In the genomic region with DNA sequence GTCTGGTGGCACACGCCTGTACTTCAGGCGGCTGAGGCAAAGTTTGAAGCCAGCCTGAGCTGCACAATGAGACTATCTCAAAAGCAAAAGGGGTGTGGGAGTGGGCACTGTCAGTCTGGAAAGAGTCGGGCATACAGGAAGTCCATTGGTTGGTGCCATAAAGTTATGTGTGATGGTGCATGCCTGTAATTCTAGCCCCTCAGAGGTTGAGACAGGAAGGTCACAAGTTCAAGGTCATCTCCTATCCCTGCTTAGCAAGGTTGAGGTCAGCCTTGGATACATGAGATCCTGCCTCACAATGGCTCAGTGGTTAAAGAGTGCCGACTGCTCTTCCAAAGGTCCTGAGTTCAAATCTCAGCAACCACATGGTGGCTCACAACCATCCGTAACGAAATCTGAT, we compare ENCODE assay signal across 20 mouse cellular contexts. TPM values are rescaled to one million over a fixed set of nuclear protein-coding genes. Genes with fewer than 3 reads are reported as not detected.
DNase-seq lines count a peak whose midpoint lies in the region; ATAC-seq and TF ChIP-seq lines count a peak whose summit lies in the region.
"Had no signal": no experiment of that assay in that cellular context is flagged by ENCODE, and none has a peak within 500 bp of the region (broad histone marks: within the 10 kb centered on the region; RNA-seq: fewer than 3 reads in every experiment).

No protein-coding gene starts in this region.

- no peak overlapping the region for H3K27ac ChIP-seq in kidney, embryonic 14.5 days (ENCODE audit: low read depth, low read length)
- H3K27ac ChIP-seq in layer of hippocampus, adult 2 months, result peak overlapping the region; percentile 39; the same call in 1 of the 2 replicates
- no peak overlapping the region for H3K27ac ChIP-seq in liver, postnatal 0 days (ENCODE audit: low read depth)
- H3K27ac ChIP-seq: embryonic facial prominence, embryonic 12.5 days; forebrain, embryonic 12.5 days; hindbrain, embryonic 10.5 days; hindbrain, embryonic 14.5 days; intestine, embryonic 15.5 days had no signal

- 0 out of 2 replicates have a peak, but pooled peaks cover 5% of the 10 kb centered on the region for H3K4me1 ChIP-seq in kidney, embryonic 14.5 days (ENCODE audit: control insufficient read depth, insufficient read depth, low read length)
- peaks cover 8% of the 10 kb centered on the region; the same call in 1 of the 2 replicates for H3K4me1 ChIP-seq in liver, postnatal 0 days (ENCODE audit: insufficient read depth)
- H3K4me1 ChIP-seq: embryonic facial prominence, embryonic 12.5 days; forebrain, embryonic 12.5 days had no signal

- WGBS in kidney, embryonic 14.5 days, result 58% methylated on average over 6 of the region's 6 CpGs
- 82% methylated on average over 6 of the region's 6 CpGs for whole genome bisulfite sequencing in liver, postnatal 0 days (ENCODE audit: insufficient replicate concordance)

- peak; percentile 51; the same call in 1 of the 2 replicates for ATAC-seq in kidney, embryonic 14.5 days (ENCODE audit: low FRiP score, low TSS enrichment)
- no peak for ATAC-seq in liver, postnatal 0 days
- ATAC-seq: CD4-positive, CD25-positive, alpha-beta regulatory T cell, adult 4 months; forebrain, embryonic 16.5 days; intestine, embryonic 15.5 days had no signal

- no peak overlapping the region for H3K4me2 ChIP-seq in kidney, embryonic 14.5 days (replicated peaks; ENCODE audit: low read depth, low read length)
- H3K4me2 ChIP-seq in liver, postnatal 0 days (ENCODE audit: low read depth, low read length), result no peak overlapping the region
- H3K4me2 ChIP-seq: embryonic facial prominence, embryonic 12.5 days; forebrain, embryonic 12.5 days; heart, embryonic 11.5 days; hindbrain, embryonic 14.5 days; intestine, embryonic 15.5 days had no signal

- H3K36me3 ChIP-seq in kidney, embryonic 14.5 days (ENCODE audit: control insufficient read depth, insufficient read depth, low read length), result peaks cover 38% of the 10 kb centered on the region
- H3K36me3 ChIP-seq in liver, postnatal 0 days (replicated peaks; ENCODE audit: insufficient read depth, low read length), result peaks cover 46% of the 10 kb centered on the region

- no peaks in the 10 kb centered on the region for H3K27me3 ChIP-seq in kidney, embryonic 14.5 days (ENCODE audit: control insufficient read depth, insufficient read depth, low read length)
- no peaks in the 10 kb centered on the region for H3K27me3 ChIP-seq in liver, postnatal 0 days (ENCODE audit: insufficient read depth, low read length)
- H3K27me3 ChIP-seq: embryonic facial prominence, embryonic 12.5 days; forebrain, embryonic 12.5 days; intestine, embryonic 15.5 days had no signal

- no peak for TF ChIP-seq EP300 in liver, postnatal 0 days (IDR thresholded peaks at IDR 0.05; ENCODE audit: low read depth)

- TF ChIP-seq CTCF in layer of hippocampus, adult 2 months (conservative IDR thresholded peaks at IDR 0.05), result no peak
- TF ChIP-seq CTCF in liver, postnatal 0 days (IDR thresholded peaks at IDR 0.05; ENCODE audit: low read depth), result no peak

- H3K9ac ChIP-seq in kidney, embryonic 14.5 days (ENCODE audit: low read depth, low read length), result no peak overlapping the region
- H3K9ac ChIP-seq in liver, postnatal 0 days (replicated peaks), result no peak overlapping the region
- H3K9ac ChIP-seq: embryonic facial prominence, embryonic 12.5 days; forebrain, embryonic 12.5 days; hindbrain, embryonic 14.5 days; intestine, embryonic 15.5 days had no signal

- no peak for DNase-seq in kidney, adult 8-10 months
- no peak for DNase-seq in layer of hippocampus, adult 2 months (ENCODE audit: low spot score in 2 of 2)
- no peak for DNase-seq in layer of hippocampus, adult 9-10 months (ENCODE audit: low spot score)
- peak; percentile 46 for DNase-seq in ZHBTc4 (ENCODE audit: low read depth, low spot score)
- no peak for DNase-seq in liver, postnatal 0 days
- DNase-seq: adrenal gland, postnatal 14 days; B cell, adult 2 months; cerebellum, adult 11-12 months; cerebellum, adult 9-10 months; cerebellum, postnatal 25 days; gastrocnemius, postnatal 25 days had no signal

- H3K9me3 ChIP-seq in kidney, embryonic 14.5 days (ENCODE audit: control insufficient read depth, low read length), result no peaks in the 10 kb centered on the region
- H3K9me3 ChIP-seq in liver, postnatal 0 days (ENCODE audit: low read length), result no peaks in the 10 kb centered on the region
- H3K9me3 ChIP-seq: embryonic facial prominence, embryonic 12.5 days; forebrain, embryonic 12.5 days; hindbrain, embryonic 10.5 days; intestine, embryonic 15.5 days had no signal

- no peak overlapping the region for H3K4me3 ChIP-seq in kidney, embryonic 14.5 days (ENCODE audit: low read length)
- H3K4me3 ChIP-seq in layer of hippocampus, adult 2 months, result no peak overlapping the region
- no peak overlapping the region for H3K4me3 ChIP-seq in liver, postnatal 0 days (ENCODE audit: low read depth, low read length)
- H3K4me3 ChIP-seq: embryonic facial prominence, embryonic 12.5 days; forebrain, embryonic 12.5 days; hindbrain, embryonic 10.5 days; intestine, embryonic 15.5 days had no signal

RNA-seq across cellular contexts. Expression of a gene that starts 7.6 kb away (rescaled TPM):
- polyA plus RNA-seq in kidney, embryonic 14.5 days (2014; fragmentation: Nextera tagmentation; extraction: Ambion mirVana), result 13.5 and 19.8 TPM in 2 replicates
- 10 to 100 TPM; 67.5 to 78.5 TPM for total RNA-seq in layer of hippocampus, adult 2 months (2021)
- polyA plus RNA-seq in liver, postnatal 0 days (2015; fragmentation: Nextera tagmentation; extraction: Ambion mirVana), result 10.0 and 11.4 TPM in 2 replicates

RNA-seq across cellular contexts. Expression of a gene that starts 7.7 kb away (rescaled TPM):
- polyA plus RNA-seq in kidney, embryonic 14.5 days (2014; fragmentation: Nextera tagmentation; extraction: Ambion mirVana), result 60.1 and 62.5 TPM in 2 replicates
- 10 to 100 TPM; 76.1 to 85.1 TPM for total RNA-seq in layer of hippocampus, adult 2 months (2021)
- polyA plus RNA-seq in liver, postnatal 0 days (2015; fragmentation: Nextera tagmentation; extraction: Ambion mirVana), result 31.0 and 31.9 TPM in 2 replicates

RNA-seq across cellular contexts. Expression of a gene that starts 14.7 kb away (rescaled TPM):
- 53.0 and 102 TPM in 2 replicates for polyA plus RNA-seq in kidney, embryonic 14.5 days (2014; fragmentation: Nextera tagmentation; extraction: Ambion mirVana)
- total RNA-seq in layer of hippocampus, adult 2 months (2021), result 100 to 1,000 TPM; 112 to 117 TPM
- 41.7 and 44.7 TPM in 2 replicates for polyA plus RNA-seq in liver, postnatal 0 days (2015; fragmentation: Nextera tagmentation; extraction: Ambion mirVana)

RNA-seq across cellular contexts. Expression of a gene that starts 47.1 kb away (rescaled TPM):
- 62.7 and 85.9 TPM in 2 replicates for polyA plus RNA-seq in kidney, embryonic 14.5 days (2014; fragmentation: Nextera tagmentation; extraction: Ambion mirVana)
- 10 to 100 TPM; 94.9 to 95.2 TPM for total RNA-seq in layer of hippocampus, adult 2 months (2021)
- polyA plus RNA-seq in liver, postnatal 0 days (2015; fragmentation: Nextera tagmentation; extraction: Ambion mirVana), result 11.3 and 13.5 TPM in 2 replicates

RNA-seq across cellular contexts. Expression of a gene that starts 47.2 kb away (rescaled TPM):
- 2.7 and 3.6 TPM in 2 replicates for polyA plus RNA-seq in kidney, embryonic 14.5 days (2014; fragmentation: Nextera tagmentation; extraction: Ambion mirVana)
- total RNA-seq in layer of hippocampus, adult 2 months (2021), result 1 to 10 TPM in 1 of 2 experiments, under 1 TPM in 1; 0.91 to 1.1 TPM
- polyA plus RNA-seq in liver, postnatal 0 days (2015; fragmentation: Nextera tagmentation; extraction: Ambion mirVana), result 1.1 and 1.2 TPM in 2 replicates
